ENCODE assay signal across 10 mouse cellular contexts in the genomic region with DNA sequence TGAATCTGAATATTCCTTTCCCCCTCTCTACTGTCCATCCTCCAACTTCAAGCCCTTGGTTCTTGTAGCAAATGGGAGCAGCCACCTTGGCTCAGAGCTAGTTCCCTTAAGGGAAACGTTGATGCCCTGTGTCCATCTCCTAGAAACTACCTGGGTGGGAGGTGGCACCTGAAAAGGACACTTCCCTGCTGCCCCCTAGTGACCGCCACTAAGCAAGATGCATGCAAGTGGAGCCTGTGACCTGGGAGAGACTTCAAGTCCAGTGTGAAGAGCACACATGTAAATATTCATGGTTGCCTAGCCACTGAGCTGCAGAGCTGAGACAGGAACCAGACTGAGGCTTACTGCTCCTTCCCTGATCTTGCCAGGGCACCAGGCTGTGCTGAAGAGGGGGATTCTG.
DNase-seq lines count a peak whose midpoint lies in the region; ATAC-seq and TF ChIP-seq lines count a peak whose summit lies in the region.
"Had no signal": no experiment of that assay in that cellular context is flagged by ENCODE, and none has a peak within 500 bp of the region (broad histone marks: within the 10 kb centered on the region; RNA-seq: fewer than 3 reads in every experiment).

No protein-coding gene starts in this region.

- no peak overlapping the region for H3K27ac ChIP-seq in gastrocnemius, adult 2 months
- H3K27ac ChIP-seq in midbrain, postnatal 0 days (ENCODE audit: low read depth, low read length): no peak overlapping the region
- H3K27ac ChIP-seq in midbrain, embryonic 15.5 days: no peak overlapping the region
- H3K27ac ChIP-seq: forebrain, embryonic 13.5 days; liver, embryonic 13.5 days had no signal

- TF ChIP-seq CTCF in gastrocnemius, adult 2 months (IDR thresholded peaks at IDR 0.05): peak; percentile 36; the same call in 1 of the 2 replicates
- peak; percentile 34; the same call in 1 of the 2 replicates for TF ChIP-seq CTCF in midbrain, postnatal 0 days (IDR thresholded peaks at IDR 0.05)

- no peaks in the 10 kb centered on the region for H3K27me3 ChIP-seq in midbrain, postnatal 0 days (ENCODE audit: insufficient read depth, low read length)
- no peaks in the 10 kb centered on the region for H3K27me3 ChIP-seq in midbrain, embryonic 15.5 days (replicated peaks)
- H3K27me3 ChIP-seq: liver, embryonic 13.5 days had no signal

- no peaks in the 10 kb centered on the region for H3K36me3 ChIP-seq in midbrain, postnatal 0 days (ENCODE audit: insufficient read depth, low read length)
- H3K36me3 ChIP-seq in midbrain, embryonic 15.5 days (replicated peaks): no peaks in the 10 kb centered on the region
- H3K36me3 ChIP-seq: liver, embryonic 13.5 days had no signal

- H3K9ac ChIP-seq in midbrain, postnatal 0 days (replicated peaks; ENCODE audit: low read length, poor library complexity, severe bottlenecking): no peak overlapping the region
- no peak overlapping the region for H3K9ac ChIP-seq in midbrain, embryonic 15.5 days
- H3K9ac ChIP-seq: forebrain, embryonic 13.5 days; liver, embryonic 13.5 days had no signal

- peaks cover 7% of the 10 kb centered on the region for H3K4me1 ChIP-seq in midbrain, postnatal 0 days (ENCODE audit: insufficient read depth, low read length)
- H3K4me1 ChIP-seq in midbrain, embryonic 15.5 days: peaks cover 4% of the 10 kb centered on the region; the same call in 1 of the 2 replicates
- H3K4me1 ChIP-seq: liver, embryonic 13.5 days had no signal

- H3K4me3 ChIP-seq in gastrocnemius, adult 2 months: no peak overlapping the region
- no peak overlapping the region for H3K4me3 ChIP-seq in midbrain, postnatal 0 days (ENCODE audit: low read depth, low read length)
- no peak overlapping the region for H3K4me3 ChIP-seq in midbrain, embryonic 15.5 days
- H3K4me3 ChIP-seq: forebrain, embryonic 13.5 days; liver, embryonic 13.5 days had no signal

- ATAC-seq in midbrain, postnatal 0 days (ENCODE audit: low FRiP score): no peak
- ATAC-seq in midbrain, embryonic 15.5 days (replicated peaks): no peak
- no peak for ATAC-seq in frontal cortex, adult (ENCODE audit: low TSS enrichment)
- ATAC-seq: forebrain, embryonic 13.5 days had no signal

- WGBS in midbrain, postnatal 0 days: 25% methylated on average over 2 of the region's 2 CpGs
- WGBS in midbrain, embryonic 15.5 days: 6% methylated on average over 2 of the region's 2 CpGs

- DNase-seq in gastrocnemius, adult 2 months: no peak
- no peak for DNase-seq in gastrocnemius, postnatal 4 days (ENCODE audit: low spot score in 2 of 2)
- DNase-seq in midbrain, postnatal 0 days (ENCODE audit: low spot score): no peak
- DNase-seq in kidney, postnatal 14 days: peak; percentile 49
- peak; percentile 35 for DNase-seq in thymus, postnatal 25 days
- DNase-seq in Muller cell, postnatal 12 days (ENCODE audit: inconsistent ontology term): no peak
- DNase-seq: liver, embryonic 13.5 days had no signal

- H3K4me2 ChIP-seq in midbrain, postnatal 0 days (ENCODE audit: low read depth, low read length, poor library complexity, severe bottlenecking): no peak overlapping the region
- H3K4me2 ChIP-seq in midbrain, embryonic 15.5 days: no peak overlapping the region
- H3K4me2 ChIP-seq: forebrain, embryonic 13.5 days; liver, embryonic 13.5 days had no signal

- no peaks in the 10 kb centered on the region for H3K9me3 ChIP-seq in midbrain, postnatal 0 days (ENCODE audit: low read length)
- no peaks in the 10 kb centered on the region for H3K9me3 ChIP-seq in midbrain, embryonic 15.5 days
- H3K9me3 ChIP-seq: forebrain, embryonic 13.5 days; liver, embryonic 13.5 days had no signal

- intact Hi-C loops in gastrocnemius, adult 2 months (cut with DNase I): loop anchor here (10.0 kb wide), 2 partner anchors 244 to 384 kb away; no protein-coding TSS in a partner anchor

Comparison
In these comparisons a context has a peak if more than half of its experiments do, and no peak if none do; other contexts are left out.
1. DNase-seq: peak in kidney, postnatal 14 days (single experiment) and thymus, postnatal 25 days (single experiment); none in gastrocnemius, adult 2 months (single experiment), gastrocnemius, postnatal 4 days (0 of 2), midbrain, postnatal 0 days (single experiment) and Muller cell, postnatal 12 days (single experiment).